Mouse (Mus musculus) lung, adult 2 months (tissue): ENCODE data around the gene Cyp2c70.
"Not testable (repeated sequence)": the region's sequence is repeated elsewhere in the genome, so short reads cannot be mapped to it uniquely, and the experiment has no call there.

Experiments used
- CTCF ChIP-seq: fragments of 200-500 bp; IDR thresholded peaks from 2 replicates; pipeline ENCODE4 v1.5.1; 2011; ENCODE audit warnings: mild to moderate bottlenecking, low read length, control low read depth; ENCODE audit not compliant: insufficient read depth
- POLR2A ChIP-seq: fragments of 200-500 bp; IDR thresholded peaks from 2 replicates; pipeline ENCODE4 v1.6.1; 2011; ENCODE audit warnings: low read depth, mild to moderate bottlenecking, control low read depth, low read length, borderline replicate concordance; ENCODE audit errors: extremely low read depth

GRCm38 (mm10) chr19:40125165-40125564, 62.0 kb downstream of the Cyp2c70 start:
- not testable (repeated sequence) for TF ChIP-seq CTCF, POLR2A
